Mouse (Mus musculus): ENCODE results near the gene Aspa. TPM values are rescaled to one million over a fixed set of nuclear protein-coding genes. Genes with fewer than 3 reads are reported as not detected.

Aspa gene
- total RNA-seq, 2 experiments from 2014 or later: 1.3 to 1.4 TPM

DNA sequence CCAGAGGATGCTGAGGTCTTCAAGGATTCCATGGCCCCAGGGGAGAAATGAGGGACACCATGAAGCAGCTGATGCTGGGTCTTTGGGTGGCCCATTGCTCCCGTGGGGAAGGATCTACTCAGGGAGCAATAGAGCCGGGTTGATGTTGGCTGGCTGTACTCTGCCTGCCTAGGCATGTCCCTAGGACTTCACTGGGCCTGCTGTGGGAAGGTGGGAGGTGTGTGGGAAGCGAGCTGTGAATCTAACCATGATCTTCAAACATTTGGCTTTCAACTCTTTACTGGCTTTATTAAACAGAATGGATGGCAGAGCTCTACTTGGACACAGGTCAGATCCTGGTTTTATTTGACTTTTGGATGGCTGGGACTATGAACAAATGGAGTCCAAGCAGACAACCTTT lies 68.9 kb downstream of the Aspa start:
- intact Hi-C loops (cut with DNase I): no loop called here
- no peak for DNase-seq (ENCODE audit: low spot score)

DNA sequence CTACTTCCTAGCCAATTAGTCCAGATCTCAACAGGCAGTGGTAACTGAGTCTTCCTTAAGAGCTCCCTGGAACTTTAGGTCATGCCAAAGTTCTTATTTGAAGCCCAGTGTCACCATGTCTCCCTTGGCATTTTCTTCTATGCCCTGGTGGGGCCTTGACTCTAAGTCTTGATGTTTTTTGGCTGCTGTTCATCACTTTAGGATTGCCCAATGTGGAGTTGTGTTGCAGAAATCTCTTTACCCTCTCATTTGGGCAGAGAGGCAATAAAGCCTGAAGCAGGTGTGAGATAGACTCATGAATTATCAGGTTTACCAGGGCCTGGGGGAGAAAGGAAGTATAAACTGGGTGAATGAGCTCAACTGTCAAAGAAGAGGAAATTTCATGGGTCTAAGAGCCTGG lies 70.7 kb downstream of the Aspa start:
- intact Hi-C loops (cut with DNase I): no loop called here
- DNase-seq (ENCODE audit: low spot score): no peak

- intact Hi-C loops (cut with DNase I): no loop called here
- no peak for DNase-seq (ENCODE audit: low spot score)
These were observed 71.9 kb downstream of the Aspa start for GRCm38 (mm10) chr11:73257362-73257945.

Other genes with a start within 250 kb of the Aspa start
- under 1 TPM; 0.08 to 0.16 TPM for gene Itgae, start 239.0 kb downstream of the Aspa start, total RNA-seq (2021)
- under 1 TPM; 0.17 to 0.34 TPM for gene Haspin, start 191.3 kb downstream of the Aspa start, total RNA-seq (2021)
- gene P2rx5, start 169.2 kb downstream of the Aspa start, total RNA-seq (2021): 10 to 100 TPM; 13.0 to 13.3 TPM
- gene Emc6, start 152.6 kb downstream of the Aspa start, total RNA-seq (2021): 10 to 100 TPM; 78.3 to 84.4 TPM
- 10 to 100 TPM; 45.9 to 50.0 TPM for gene Tax1bp3, start 152.5 kb downstream of the Aspa start, total RNA-seq (2021)
- gene Ctns, start 130.6 kb downstream of the Aspa start, total RNA-seq (2021): 10 to 100 TPM; 12.1 to 14.3 TPM
- gene Shpk, start 130.1 kb downstream of the Aspa start, total RNA-seq (2021): 1 to 10 TPM; 1.4 TPM
- gene Trpv1, start 95.3 kb downstream of the Aspa start, total RNA-seq (2021): not detected
- gene Trpv3, start 62.2 kb downstream of the Aspa start, total RNA-seq (2021): under 1 TPM; 0.03 to 0.05 TPM
- not detected for gene Gm49340, start 145 bp upstream of the Aspa start, total RNA-seq (2021)
- not detected for gene Spata22, start 145 bp upstream of the Aspa start, total RNA-seq (2021)
- not detected for gene Olfr20, start 21.2 kb upstream of the Aspa start, total RNA-seq (2021)
- gene Olfr376, start 41.6 kb upstream of the Aspa start, total RNA-seq (2021): not detected
- not detected for gene Olfr1, start 70.0 kb upstream of the Aspa start, total RNA-seq (2021)
- not detected for gene Olfr378, start 98.9 kb upstream of the Aspa start, total RNA-seq (2021)
- gene Olfr380, start 127.9 kb upstream of the Aspa start, total RNA-seq (2021): not detected
- gene Olfr381, start 162.0 kb upstream of the Aspa start, total RNA-seq (2021): not detected
- gene Olfr382, start 187.6 kb upstream of the Aspa start, total RNA-seq (2021): not detected

Measured in heart, postnatal 25 days (tissue).